Mouse (Mus musculus): ENCODE data around the gene Sgca.

- no peak for TF ChIP-seq POLR2A (IDR thresholded peaks at IDR 0.05; ENCODE audit: borderline replicate concordance, extremely low read depth, insufficient read depth, insufficient read length, poor library complexity, severe bottlenecking)
- TF ChIP-seq CTCF (IDR thresholded peaks at IDR 0.05; ENCODE audit: borderline replicate concordance, extremely low read depth, insufficient read depth, insufficient read length), result no peak
Measured at GRCm38 (mm10) chr11:95010141-95010739, 34.1 kb upstream of the Sgca start.

All from brain, embryonic 14.5 days (tissue).